Mouse (Mus musculus) liver, embryonic 14.5 days (tissue): ENCODE results near the gene Galnt2. TPM values are rescaled to one million over a fixed set of nuclear protein-coding genes. Genes with fewer than 3 reads are reported as not detected.
A peak's percentile ranks its signal among the peaks of the same experiment; 100 is the strongest.

ENCODE experiments used
- ATAC-seq: fragments of 200-750 bp; cut with Nextera tagmentation; 2 replicates; pipeline ENCODE4 v1.8.0; 2017; ENCODE audit warnings: moderate number of reproducible peaks, mild to moderate bottlenecking, moderate library complexity; ENCODE audit not compliant: insufficient read depth
- DNase-seq, 3 experiments: peaks; one replicate each; pipeline ENCODE4 v3.0.0-alpha.2; 2012 to 2013; ENCODE audit warnings: low read depth in 3 of 3, low spot score in 3 of 3
- H3K27ac ChIP-seq: fragments of 300-500 bp; sonication (generic); 2 replicates; pipeline ENCODE4 v1.5.1; 2014; ENCODE audit warnings: moderate library complexity, mild to moderate bottlenecking, control low read depth, inconsistent platforms
- H3K27me3 ChIP-seq: fragments of 300-500 bp; sonication (generic); 2 replicates; pipeline ENCODE4 v1.6.1; 2014; ENCODE audit warnings: mild to moderate bottlenecking, low read length, moderate library complexity; ENCODE audit not compliant: control insufficient read depth, insufficient read depth
- H3K36me3 ChIP-seq: fragments of 300-500 bp; sonication (generic); replicated peaks from 2 replicates; pipeline ENCODE4 v1.6.1; 2014; ENCODE audit warnings: low read depth; ENCODE audit not compliant: control insufficient read depth, insufficient read depth
- H3K4me1 ChIP-seq, 2 experiments: fragments of 200-500 bp in 1 of 2; fragments of 300-500 bp in 1 of 2; sonication (generic) in 1 of 2; replicated peaks; 2 replicates each; pipeline ENCODE4 v1.6.1; 2012 to 2014; ENCODE audit warnings: antibody characterized with exemption in 1 of 2, inconsistent platforms in 1 of 2, low read length in 1 of 2; ENCODE audit not compliant: control insufficient read depth in 2 of 2, insufficient read depth in 2 of 2
- H3K4me2 ChIP-seq: fragments of 300-500 bp; sonication (generic); 2 replicates; pipeline ENCODE4 v1.6.1; 2014; ENCODE audit warnings: low read depth, mild to moderate bottlenecking, control low read depth, moderate library complexity
- H3K4me3 ChIP-seq, 2 experiments: fragments of 200-500 bp in 1 of 2; fragments of 300-500 bp in 1 of 2; sonication (generic) in 1 of 2; 2 replicates each; pipeline ENCODE4 v1.5.1; 2012 to 2014; ENCODE audit warnings: low read depth in 2 of 2, low read length in 2 of 2, mild to moderate bottlenecking in 2 of 2, control low read depth in 1 of 2, inconsistent platforms in 1 of 2, moderate library complexity in 1 of 2; ENCODE audit not compliant: insufficient read depth in 1 of 2
- H3K9ac ChIP-seq: fragments of 300-500 bp; sonication (generic); replicated peaks from 2 replicates; pipeline ENCODE4 v1.6.1; 2014; ENCODE audit warnings: mild to moderate bottlenecking, control low read depth, moderate library complexity
- H3K9me3 ChIP-seq: fragments of 300-500 bp; sonication (generic); 2 replicates; pipeline ENCODE4 v1.6.1; 2016; ENCODE audit warnings: low read length, mixed read lengths; ENCODE audit not compliant: control insufficient read depth
- CTCF ChIP-seq: IDR thresholded peaks from 2 replicates; pipeline ENCODE4 v1.5.1; 2016; ENCODE audit warnings: antibody characterized with exemption, low read depth, control low read depth
- EP300 ChIP-seq: IDR thresholded peaks from 2 replicates; pipeline ENCODE4 v1.6.1; 2016; ENCODE audit warnings: antibody characterized with exemption, low read depth
- WGBS: fragments of 180-500 bp; shearing (Covaris S2); extraction: QIAGEN DNeasy Blood & Tissue Kit; methylation state at CpG from one replicate; pipeline ENCODE4 v1.1.7; 2014; ENCODE audit not compliant: insufficient replicate concordance; 5-methylcytosine and 5-hydroxymethylcytosine counted together
- polyA plus RNA-seq, 2 experiments: library from polyadenylated mRNA; depleted of rRNA in 1 of 2; stranded (reverse) in 1 of 2; unstranded in 1 of 2; fragments of >200 nt; fragmentation: Nextera tagmentation in 1 of 2; extraction: Ambion mirVana in 1 of 2; gene quantifications; 2 replicates each; pipeline versions ENCODE4 v1.2.1 to v1.2.3; 2012 to 2014

Gene Galnt2
- polyA plus RNA-seq, 2 experiments = 6.6 to 19.2 TPM

- WGBS = 42% methylated on average over 7 of the region's 7 CpGs
- no peak overlapping the region for H3K27ac ChIP-seq
- H3K4me3 ChIP-seq = no peak overlapping the region
- ATAC-seq = no peak
- no peak for DNase-seq
- peak overlapping the region; percentile 19 for H3K4me2 ChIP-seq
- no peak overlapping the region for H3K9ac ChIP-seq
- TF ChIP-seq CTCF = no peak
- no peak for TF ChIP-seq EP300
- H3K9me3 ChIP-seq = no peaks in the 10 kb centered on the region
- H3K36me3 ChIP-seq = no peaks in the 10 kb centered on the region
- H3K27me3 ChIP-seq = no peaks in the 10 kb centered on the region
- peaks cover 0 to 13% of the 10 kb centered on the region in 2 experiments; a peak in 1 of 4 replicates for H3K4me1 ChIP-seq
These were observed 47.9 kb downstream of the Galnt2 start for GRCm38 (mm10) chr8:124278956-124279689.

DNA sequence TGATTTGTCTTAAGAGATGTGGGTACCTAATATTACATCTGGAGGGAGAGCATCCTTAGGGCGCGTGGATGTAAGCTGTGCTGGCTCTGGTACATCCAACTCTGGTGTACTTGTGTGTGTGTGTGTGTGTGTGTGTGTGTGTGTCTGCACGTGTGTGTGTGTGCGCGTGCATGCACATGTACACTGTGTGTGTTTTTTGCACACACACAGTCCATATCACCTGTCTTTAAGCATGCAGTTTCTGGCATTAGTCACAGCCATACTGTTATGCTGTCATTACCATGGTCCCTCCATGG, 48.4 kb downstream of the Galnt2 start:
- H3K36me3 ChIP-seq = no peaks in the 10 kb centered on the region
- no peak overlapping the region for H3K27ac ChIP-seq
- H3K9ac ChIP-seq = no peak overlapping the region
- no peak for DNase-seq
- H3K4me1 ChIP-seq = peaks cover 0 to 13% of the 10 kb centered on the region in 2 experiments; a peak in 1 of 4 replicates
- no peak overlapping the region for H3K4me2 ChIP-seq
- H3K4me3 ChIP-seq = no peak overlapping the region
- WGBS = 89% methylated on average over 5 of the region's 5 CpGs
- H3K27me3 ChIP-seq = no peaks in the 10 kb centered on the region
- TF ChIP-seq EP300 (no peak), CTCF (no peak)
- no peak for ATAC-seq
- no peaks in the 10 kb centered on the region for H3K9me3 ChIP-seq

- TF ChIP-seq EP300 (no peak), CTCF (no peak)
- Histone ChIP-seq H3K9ac (no peak overlapping the region), H3K36me3 (no peaks in the 10 kb centered on the region), H3K27ac (no peak overlapping the region), H3K4me1 (peaks cover 0 to 13% of the 10 kb centered on the region in 2 experiments; a peak in 1 of 4 replicates), H3K4me3 (no peak overlapping the region), H3K27me3 (no peaks in the 10 kb centered on the region), H3K9me3 (no peaks in the 10 kb centered on the region), H3K4me2 (no peak overlapping the region)
- DNase-seq = no peak
- ATAC-seq = no peak
- 54% methylated on average over 11 of the region's 11 CpGs for WGBS
These were observed 50.7 kb downstream of the Galnt2 start for GRCm38 (mm10) chr8:124281700-124282541.

DNA sequence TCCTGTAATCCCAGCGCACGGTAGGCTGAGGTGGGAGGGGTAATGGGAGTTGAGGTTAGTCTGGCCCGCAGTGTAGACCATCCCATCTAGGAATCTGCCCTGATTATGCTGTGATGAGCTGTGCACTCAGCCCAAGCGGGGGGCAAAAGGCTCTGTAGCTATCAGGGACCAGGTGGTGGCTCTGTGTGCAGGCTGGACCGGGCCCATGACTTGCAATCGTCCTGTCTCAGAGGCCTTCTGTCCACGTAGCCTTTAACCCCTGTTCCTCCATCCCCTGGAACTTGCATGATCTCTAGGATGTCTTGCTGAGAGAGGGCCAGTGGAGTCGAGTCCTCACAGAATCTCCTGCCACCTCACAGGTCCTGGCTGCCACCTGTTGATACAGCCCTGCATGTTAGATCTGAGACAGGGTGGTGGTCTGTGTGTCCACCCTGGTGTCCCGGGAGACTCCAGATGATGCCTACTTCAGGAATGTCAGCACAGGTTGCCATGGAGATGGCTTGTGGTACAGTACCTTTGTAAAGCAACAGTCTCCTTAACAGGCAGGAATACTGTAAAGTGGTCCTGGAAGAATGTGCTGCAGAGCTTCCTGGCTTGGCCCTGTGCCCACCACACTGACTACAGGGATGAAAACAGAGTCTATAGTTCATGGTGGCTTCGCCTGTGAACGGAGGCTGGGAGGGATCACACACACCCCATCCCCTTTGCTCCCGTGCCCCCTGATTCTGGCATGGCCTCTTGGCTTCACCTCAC, 51.9 kb downstream of the Galnt2 start:
- Histone ChIP-seq H3K27me3 (no peaks in the 10 kb centered on the region), H3K36me3 (no peaks in the 10 kb centered on the region), H3K4me2 (no peak overlapping the region), H3K4me1 (peaks cover 0 to 10% of the 10 kb centered on the region in 2 experiments; a peak in 1 of 4 replicates), H3K27ac (no peak overlapping the region), H3K4me3 (no peak overlapping the region), H3K9me3 (no peaks in the 10 kb centered on the region), H3K9ac (no peak overlapping the region)
- TF ChIP-seq CTCF (no peak), EP300 (no peak)
- ATAC-seq = no peak
- WGBS = 66% methylated on average over 12 of the region's 12 CpGs
- no peak for DNase-seq
